Mouse (Mus musculus): ENCODE data around the gene Mto1. TPM values are rescaled to one million over a fixed set of nuclear protein-coding genes. Genes with fewer than 3 reads are reported as not detected.

The Mto1 gene
- total RNA-seq, 2 experiments from 2014 or later = 27.8 to 30.2 TPM

Other genes with a start within 250 kb of the Mto1 start
- not detected in 2 replicates for gene Gsta1, start 217.6 kb upstream of the Mto1 start, total RNA-seq (2014; fragmentation: Nextera tagmentation)
- gene Gsta1, start 217.6 kb upstream of the Mto1 start, total RNA-seq (2017) = not detected in 2 replicates
- not detected in 2 replicates for gene Gm3776, start 191.1 kb upstream of the Mto1 start, total RNA-seq (2014; fragmentation: Nextera tagmentation)
- gene Gm3776, start 191.1 kb upstream of the Mto1 start, total RNA-seq (2017) = not detected in 2 replicates
- gene Gm10639, start 158.3 kb upstream of the Mto1 start, total RNA-seq (2014; fragmentation: Nextera tagmentation) = not detected in 2 replicates
- gene Gm10639, start 158.3 kb upstream of the Mto1 start, total RNA-seq (2017) = not detected in 2 replicates
- not detected in 2 replicates for gene Omt2a, start 133.4 kb upstream of the Mto1 start, total RNA-seq (2014; fragmentation: Nextera tagmentation)
- not detected in 2 replicates for gene Omt2a, start 133.4 kb upstream of the Mto1 start, total RNA-seq (2017)
- not detected in 2 replicates for gene Omt2b, start 120.6 kb upstream of the Mto1 start, total RNA-seq (2014; fragmentation: Nextera tagmentation)
- gene Omt2b, start 120.6 kb upstream of the Mto1 start, total RNA-seq (2017) = not detected in 2 replicates
- not detected in 2 replicates for gene Gsta2, start 92.4 kb upstream of the Mto1 start, total RNA-seq (2014; fragmentation: Nextera tagmentation)
- gene Gsta2, start 92.4 kb upstream of the Mto1 start, total RNA-seq (2017) = not detected in 2 replicates
- not detected in 2 replicates for gene Dppa5a, start 80.0 kb upstream of the Mto1 start, total RNA-seq (2014; fragmentation: Nextera tagmentation)
- gene Dppa5a, start 80.0 kb upstream of the Mto1 start, total RNA-seq (2017) = not detected in 2 replicates
- gene Ooep, start 69.5 kb upstream of the Mto1 start, total RNA-seq (2014; fragmentation: Nextera tagmentation) = not detected in 2 replicates
- gene Ooep, start 69.5 kb upstream of the Mto1 start, total RNA-seq (2017) = not detected in 2 replicates
- gene Ddx43, start 52.4 kb upstream of the Mto1 start, total RNA-seq (2014; fragmentation: Nextera tagmentation) = 0.28 TPM in 1 of 2 replicates, not detected in the other
- 0.04 TPM in 1 of 2 replicates, not detected in the other for gene Ddx43, start 52.4 kb upstream of the Mto1 start, total RNA-seq (2017)
- gene Cgas, start 5.0 kb upstream of the Mto1 start, total RNA-seq (2014; fragmentation: Nextera tagmentation) = 23.1 and 24.9 TPM in 2 replicates
- gene Cgas, start 5.0 kb upstream of the Mto1 start, total RNA-seq (2017) = 20.1 and 23.2 TPM in 2 replicates
- not detected in 2 replicates for gene Gm17324, start 578 bp downstream of the Mto1 start, total RNA-seq (2014; fragmentation: Nextera tagmentation)
- gene Gm17324, start 578 bp downstream of the Mto1 start, total RNA-seq (2017) = 0.46 TPM in 1 of 2 replicates, not detected in the other
- gene Eef1a1, start 40.9 kb downstream of the Mto1 start, total RNA-seq (2014; fragmentation: Nextera tagmentation) = 11,615 and 12,636 TPM in 2 replicates
- 9,337 and 10,965 TPM in 2 replicates for gene Eef1a1, start 40.9 kb downstream of the Mto1 start, total RNA-seq (2017)
- 5.5 and 11.3 TPM in 2 replicates for gene Slc17a5, start 139.8 kb downstream of the Mto1 start, total RNA-seq (2014; fragmentation: Nextera tagmentation)
- 8.9 and 11.5 TPM in 2 replicates for gene Slc17a5, start 139.8 kb downstream of the Mto1 start, total RNA-seq (2017)
- not detected in 2 replicates for gene Cd109, start 167.3 kb downstream of the Mto1 start, total RNA-seq (2014; fragmentation: Nextera tagmentation)
- not detected in 2 replicates for gene Cd109, start 167.3 kb downstream of the Mto1 start, total RNA-seq (2017)

All from granulocyte monocyte progenitor cell, adult 5-6 weeks (primary cell).